Mouse (Mus musculus) lung, adult 2 months (tissue): Measurements from ENCODE around the gene Cenph.

Experiments
- CTCF ChIP-seq: fragments of 200-500 bp; IDR thresholded peaks from 2 replicates; pipeline ENCODE4 v1.5.1; 2011; ENCODE audit warnings: mild to moderate bottlenecking, low read length, control low read depth; ENCODE audit not compliant: insufficient read depth
- POLR2A ChIP-seq: fragments of 200-500 bp; IDR thresholded peaks from 2 replicates; pipeline ENCODE4 v1.6.1; 2011; ENCODE audit warnings: low read depth, mild to moderate bottlenecking, control low read depth, low read length, borderline replicate concordance; ENCODE audit errors: extremely low read depth

- TF ChIP-seq CTCF (no peak), POLR2A (no peak)
Observed at GRCm38 (mm10) chr13:100742831-100743230, 32.9 kb downstream of the Cenph start.
